Mouse (Mus musculus) hindbrain, embryonic 15.5 days (tissue): ENCODE measurements around the gene Nap1l5. TPM values are rescaled to one million over a fixed set of nuclear protein-coding genes. Genes with fewer than 3 reads are reported as not detected.
A peak's percentile ranks its signal among the peaks of the same experiment; 100 is the strongest.

Experiments used
- ATAC-seq: fragments of 200-750 bp; cut with Nextera tagmentation; 2 replicates; pipeline ENCODE4 v1.8.0; 2017; ENCODE audit warnings: low read depth, moderate number of reproducible peaks, moderate TSS enrichment; ENCODE audit not compliant: low FRiP score
- H3K27ac ChIP-seq: fragments of 300-500 bp; sonication (generic); replicated peaks from 2 replicates; pipeline ENCODE4 v1.5.1; 2015; ENCODE audit warnings: mild to moderate bottlenecking, inconsistent platforms
- H3K27me3 ChIP-seq: fragments of 300-500 bp; sonication (generic); 2 replicates; pipeline ENCODE4 v1.6.1; 2015; ENCODE audit warnings: control low read depth, inconsistent platforms
- H3K36me3 ChIP-seq: fragments of 300-500 bp; sonication (generic); 2 replicates; pipeline ENCODE4 v1.6.1; 2015; ENCODE audit warnings: control low read depth, inconsistent platforms
- H3K4me1 ChIP-seq: fragments of 300-500 bp; sonication (generic); replicated peaks from 2 replicates; pipeline ENCODE4 v1.6.1; 2015; ENCODE audit warnings: control low read depth, inconsistent platforms
- H3K4me2 ChIP-seq: fragments of 300-500 bp; sonication (generic); 2 replicates; pipeline ENCODE4 v1.6.1; 2015; ENCODE audit warnings: moderate library complexity, mild to moderate bottlenecking, inconsistent platforms
- H3K4me3 ChIP-seq: fragments of 300-500 bp; sonication (generic); 2 replicates; pipeline ENCODE4 v1.5.1; 2015; ENCODE audit warnings: mild to moderate bottlenecking, inconsistent platforms
- H3K9ac ChIP-seq: fragments of 300-500 bp; sonication (generic); 2 replicates; pipeline ENCODE4 v1.6.1; 2015; ENCODE audit warnings: inconsistent platforms
- H3K9me3 ChIP-seq: fragments of 300-500 bp; sonication (generic); 2 replicates; pipeline ENCODE4 v1.6.1; 2016; ENCODE audit warnings: control low read depth, inconsistent platforms
- whole genome bisulfite sequencing: fragments of 180-500 bp; shearing (Covaris S2); methylation state at CpG from one replicate; pipeline ENCODE4 v1.1.7; 2015; 5-methylcytosine and 5-hydroxymethylcytosine counted together
- polyA plus RNA-seq: library from polyadenylated mRNA; unstranded; fragments of >200 nt; fragmentation: Nextera tagmentation; extraction: Ambion mirVana; gene quantifications from 2 replicates; pipeline ENCODE4 v1.2.1, GENCODE M21; 2015

Nap1l5 gene
- polyA plus RNA-seq, 1 experiment from 2014 or later = 343 TPM

DNA sequence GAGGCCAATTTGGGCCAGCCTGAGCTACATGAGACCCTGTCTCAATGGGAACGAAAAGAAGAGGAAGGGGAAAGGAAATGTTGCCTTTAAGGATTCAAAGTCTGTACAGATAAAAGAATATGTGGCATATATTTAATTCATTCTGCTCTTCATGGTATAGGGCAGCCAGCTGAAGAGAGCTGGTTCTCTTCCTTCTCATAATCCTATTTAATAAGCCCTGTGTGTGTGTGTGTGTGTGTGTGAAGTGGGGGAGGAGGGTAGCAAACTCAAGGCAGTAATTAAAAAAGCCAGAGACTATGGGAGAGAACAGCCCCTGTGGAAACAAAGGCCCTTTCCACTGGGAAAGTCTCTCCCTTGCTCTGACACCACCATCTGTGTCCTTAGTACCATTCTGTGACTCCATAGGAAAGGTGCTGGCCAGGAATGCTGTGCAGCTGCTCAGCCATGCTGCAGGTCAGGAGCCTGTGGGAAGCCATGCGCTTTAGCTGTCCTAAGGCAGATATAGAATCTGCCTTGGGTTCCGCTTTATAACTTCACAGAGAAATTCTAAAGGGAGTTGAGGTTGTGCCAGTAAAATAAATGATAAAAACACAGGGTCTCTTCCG lies 43.1 kb downstream of the Nap1l5 start:
- Histone ChIP-seq H3K4me2 (no peak overlapping the region), H3K27ac (no peak overlapping the region), H3K36me3 (peaks cover 7% of the 10 kb centered on the region), H3K27me3 (no peaks in the 10 kb centered on the region), H3K9ac (no peak overlapping the region), H3K9me3 (no peaks in the 10 kb centered on the region), H3K4me3 (no peak overlapping the region), H3K4me1 (no peaks in the 10 kb centered on the region)
- WGBS = 85% methylated on average over 4 of the region's 4 CpGs
- ATAC-seq = no peak

- H3K4me2 ChIP-seq = no peak overlapping the region
- H3K4me1 ChIP-seq = no peaks in the 10 kb centered on the region
- peaks cover 7% of the 10 kb centered on the region for H3K36me3 ChIP-seq
- H3K9me3 ChIP-seq = no peaks in the 10 kb centered on the region
- H3K4me3 ChIP-seq = no peak overlapping the region
- 82% methylated on average over 9 of the region's 9 CpGs for WGBS
- no peak for ATAC-seq
- no peak overlapping the region for H3K27ac ChIP-seq
- H3K27me3 ChIP-seq = no peaks in the 10 kb centered on the region
- no peak overlapping the region for H3K9ac ChIP-seq
These were observed 44.4 kb downstream of the Nap1l5 start for GRCm38 (mm10) chr6:58862446-58862993.

DNA sequence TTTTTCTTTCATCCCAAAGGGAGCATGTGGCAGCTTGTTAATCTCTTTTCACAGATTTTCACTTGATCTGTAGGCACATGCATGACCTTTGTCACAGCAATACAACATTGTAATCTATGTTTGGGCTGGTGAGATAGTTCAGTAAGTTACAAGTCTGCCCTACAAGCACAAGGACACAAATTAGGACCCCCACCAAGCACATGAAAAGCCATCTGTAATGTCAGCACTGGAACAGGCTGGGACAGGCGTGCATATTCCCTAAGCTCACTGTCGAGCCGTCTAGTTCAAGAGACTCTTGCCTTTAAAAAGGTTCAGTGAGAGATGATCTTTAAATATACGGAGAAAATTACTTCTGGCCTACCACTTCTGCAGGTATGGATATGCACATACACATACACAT lies 47.4 kb downstream of the Nap1l5 start:
- no peaks in the 10 kb centered on the region for H3K4me1 ChIP-seq
- no peak overlapping the region for H3K4me2 ChIP-seq
- H3K9me3 ChIP-seq = no peaks in the 10 kb centered on the region
- 79% methylated on average over 4 of the region's 4 CpGs for WGBS
- H3K4me3 ChIP-seq = no peak overlapping the region
- peaks cover 7% of the 10 kb centered on the region for H3K36me3 ChIP-seq
- no peak for ATAC-seq
- no peaks in the 10 kb centered on the region for H3K27me3 ChIP-seq
- no peak overlapping the region for H3K27ac ChIP-seq
- no peak overlapping the region for H3K9ac ChIP-seq

DNA sequence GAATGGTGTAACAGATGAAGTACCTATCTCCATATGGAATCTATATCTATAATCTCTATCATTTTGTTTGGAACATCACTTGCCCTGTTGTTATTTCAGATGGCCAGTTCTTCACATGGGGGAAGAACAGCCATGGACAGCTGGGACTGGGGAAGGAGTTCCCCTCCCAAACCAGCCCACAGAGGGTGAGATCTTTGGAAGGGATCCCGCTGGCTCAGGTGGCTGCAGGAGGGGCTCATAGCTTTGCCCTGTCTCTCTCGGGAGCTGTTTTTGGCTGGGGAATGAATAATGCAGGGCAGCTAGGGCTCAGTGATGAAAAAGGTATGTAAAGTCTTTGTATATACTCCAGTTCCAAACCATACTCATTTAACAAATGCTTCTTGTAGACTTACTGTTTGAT lies 50.4 kb downstream of the Nap1l5 start:
- ATAC-seq = no peak
- H3K27ac ChIP-seq = no peak overlapping the region
- H3K9me3 ChIP-seq = no peaks in the 10 kb centered on the region
- H3K4me1 ChIP-seq = no peaks in the 10 kb centered on the region
- H3K4me3 ChIP-seq = no peak overlapping the region
- peaks cover 7% of the 10 kb centered on the region for H3K36me3 ChIP-seq
- H3K27me3 ChIP-seq = no peaks in the 10 kb centered on the region
- no peak overlapping the region for H3K9ac ChIP-seq
- H3K4me2 ChIP-seq = no peak overlapping the region
- WGBS = 63% methylated on average over 2 of the region's 2 CpGs

DNA sequence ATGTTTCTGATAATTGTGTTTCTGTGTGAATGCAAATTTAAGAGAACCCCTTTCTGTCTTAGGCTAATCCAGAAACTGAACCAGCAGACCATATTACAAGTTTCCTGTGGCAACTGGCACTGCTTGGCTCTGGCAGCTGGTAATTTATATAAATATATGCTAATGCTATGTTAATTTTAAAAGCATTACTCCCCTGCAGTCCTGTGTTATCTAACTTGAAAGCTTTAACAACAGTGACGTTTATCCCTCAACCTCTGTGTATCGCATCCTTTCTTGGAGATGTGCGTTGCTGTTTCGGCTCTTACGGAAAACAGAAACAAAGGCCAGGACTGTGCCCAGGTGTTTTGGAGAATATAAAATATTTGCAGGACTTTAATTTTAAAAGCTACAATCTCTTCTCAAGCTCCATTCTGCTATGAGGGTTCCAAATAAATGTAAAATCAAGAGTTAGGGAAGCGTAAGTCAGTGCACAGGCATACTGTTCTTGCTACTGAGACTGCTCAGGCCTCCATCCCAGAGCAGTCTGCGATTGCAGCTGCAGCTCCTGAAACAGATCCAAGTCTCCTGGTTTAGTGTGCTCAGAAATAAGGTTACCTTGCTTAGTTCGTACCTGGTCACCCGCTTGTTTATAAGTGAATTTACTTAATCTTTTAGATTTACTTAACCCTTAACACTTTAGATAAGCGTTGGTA lies 51.1 kb downstream of the Nap1l5 start:
- Histone ChIP-seq H3K27ac (peak overlapping the region; percentile 1; the same call in 1 of the 2 replicates), H3K4me3 (no peak overlapping the region), H3K9me3 (no peaks in the 10 kb centered on the region), H3K4me2 (no peak overlapping the region), H3K9ac (no peak overlapping the region), H3K27me3 (no peaks in the 10 kb centered on the region), H3K36me3 (peaks cover 7% of the 10 kb centered on the region), H3K4me1 (no peaks in the 10 kb centered on the region)
- WGBS = 72% methylated on average over 10 of the region's 10 CpGs
- ATAC-seq = no peak

Other genes with a start within 250 kb of the Nap1l5 start
- 36.5 and 37.5 TPM in 2 replicates for gene Herc3, start 75.6 kb downstream of the Nap1l5 start, polyA plus RNA-seq
- 11.6 and 13.2 TPM in 2 replicates for gene Fam13a, start 117.5 kb upstream of the Nap1l5 start, polyA plus RNA-seq